Mouse (Mus musculus) brain, embryonic 18.5 days (tissue): ENCODE results near the gene Samd13.

Experiments used
- DNase-seq: peaks from one replicate; pipeline ENCODE4 v3.0.0-alpha.2; 2012; ENCODE audit warnings: low read depth, low spot score

Gene Samd13

GRCm38 (mm10) chr3:146684811-146685675, at the start of gene Samd13:
Samd13 (minus strand) TSS chr3:146685592.
- no peak for DNase-seq

GRCm38 (mm10) chr3:146731499-146731898, 46.1 kb upstream of the Samd13 start:
- no peak for DNase-seq

GRCm38 (mm10) chr3:146723037-146723436, 37.6 kb upstream of the Samd13 start:
- no peak for DNase-seq

GRCm38 (mm10) chr3:146719696-146720095, 34.3 kb upstream of the Samd13 start:
- no peak for DNase-seq

GRCm38 (mm10) chr3:146718251-146718650, 32.9 kb upstream of the Samd13 start:
- DNase-seq = no peak

- no peak for DNase-seq
Measured at GRCm38 (mm10) chr3:146712305-146712704, 26.9 kb upstream of the Samd13 start.

GRCm38 (mm10) chr3:146711559-146711958, 26.2 kb upstream of the Samd13 start:
- no peak for DNase-seq

- DNase-seq = no peak
Measured at GRCm38 (mm10) chr3:146711084-146711483, 25.7 kb upstream of the Samd13 start.

GRCm38 (mm10) chr3:146709086-146709485, 23.7 kb upstream of the Samd13 start:
- no peak for DNase-seq

- DNase-seq = no peak
Measured at GRCm38 (mm10) chr3:146708381-146708780, 23.0 kb upstream of the Samd13 start.

GRCm38 (mm10) chr3:146704099-146704498, 18.7 kb upstream of the Samd13 start:
- DNase-seq = no peak

GRCm38 (mm10) chr3:146700051-146700450, 14.7 kb upstream of the Samd13 start:
- no peak for DNase-seq

GRCm38 (mm10) chr3:146698982-146699381, 13.6 kb upstream of the Samd13 start:
- no peak for DNase-seq

- DNase-seq = no peak
Measured at GRCm38 (mm10) chr3:146692547-146692946, 7.2 kb upstream of the Samd13 start.

GRCm38 (mm10) chr3:146687121-146687725, 1.8 kb upstream of the Samd13 start:
- DNase-seq = no peak

GRCm38 (mm10) chr3:146686428-146686827, 1.0 kb upstream of the Samd13 start:
- no peak for DNase-seq

- no peak for DNase-seq
Measured at GRCm38 (mm10) chr3:146683095-146683494, 2.3 kb downstream of the Samd13 start.

GRCm38 (mm10) chr3:146682140-146682651, 3.2 kb downstream of the Samd13 start:
- peak; percentile 60 for DNase-seq

GRCm38 (mm10) chr3:146681696-146682095, 3.7 kb downstream of the Samd13 start:
- DNase-seq = no peak

- DNase-seq = no peak
Measured at GRCm38 (mm10) chr3:146680625-146681024, 4.8 kb downstream of the Samd13 start.

GRCm38 (mm10) chr3:146679646-146680045, 5.7 kb downstream of the Samd13 start:
- DNase-seq = no peak

- DNase-seq = no peak
Measured at GRCm38 (mm10) chr3:146676193-146676592, 9.2 kb downstream of the Samd13 start.

GRCm38 (mm10) chr3:146675101-146675500, 10.3 kb downstream of the Samd13 start:
- no peak for DNase-seq
